Mouse (Mus musculus): ENCODE results near the gene Cyp2s1. TPM values are rescaled to one million over a fixed set of nuclear protein-coding genes. Genes with fewer than 3 reads are reported as not detected.
A peak's percentile ranks its signal among the peaks of the same experiment; 100 is the strongest.

Gene Cyp2s1
- polyA plus RNA-seq, 1 experiment, result 10.1 TPM

- peak; percentile 62 to 64 for DNase-seq
- H3K4me1 ChIP-seq (ENCODE audit: control insufficient read depth, insufficient read depth, low read length), result no peaks in the 10 kb centered on the region
- 5% methylated on average over 21 of the region's 21 CpGs for WGBS
- H3K4me3 ChIP-seq (replicated peaks; ENCODE audit: insufficient read depth, low read depth, low read length), result peak overlapping the region; percentile 45
- no peak overlapping the region for H3K27ac ChIP-seq (ENCODE audit: insufficient read depth, low read length)
- no peaks in the 10 kb centered on the region for H3K27me3 ChIP-seq (ENCODE audit: control insufficient read depth, insufficient read depth, low read length)
- TF ChIP-seq POLR2A (IDR thresholded peaks at IDR 0.05; ENCODE audit: borderline replicate concordance, insufficient read depth, low read length), result no peak
- peak; percentile 50; the same call in 1 of the 2 replicates for TF ChIP-seq CTCF (IDR thresholded peaks at IDR 0.05; ENCODE audit: borderline replicate concordance, insufficient read depth, low read depth, low read length)
Measured at GRCm38 (mm10) chr7:25805631-25806343, 10.9 kb downstream of the Cyp2s1 start.

GRCm38 (mm10) chr7:25804792-25805191, 11.9 kb downstream of the Cyp2s1 start:
- TF ChIP-seq POLR2A (IDR thresholded peaks at IDR 0.05; ENCODE audit: borderline replicate concordance, insufficient read depth, low read length) (no peak), CTCF (IDR thresholded peaks at IDR 0.05; ENCODE audit: borderline replicate concordance, insufficient read depth, low read depth, low read length) (no peak)
- no peak overlapping the region for H3K27ac ChIP-seq (ENCODE audit: insufficient read depth, low read length)
- H3K4me3 ChIP-seq (replicated peaks; ENCODE audit: insufficient read depth, low read depth, low read length), result no peak overlapping the region
- WGBS, result 72% methylated on average over 4 of the region's 4 CpGs
- no peaks in the 10 kb centered on the region for H3K27me3 ChIP-seq (ENCODE audit: control insufficient read depth, insufficient read depth, low read length)
- DNase-seq, result no peak
- H3K4me1 ChIP-seq (ENCODE audit: control insufficient read depth, insufficient read depth, low read length), result no peaks in the 10 kb centered on the region

GRCm38 (mm10) chr7:25803460-25803859, 13.3 kb downstream of the Cyp2s1 start:
- Histone ChIP-seq H3K27me3 (ENCODE audit: control insufficient read depth, insufficient read depth, low read length) (no peaks in the 10 kb centered on the region), H3K4me3 (replicated peaks; ENCODE audit: insufficient read depth, low read depth, low read length) (no peak overlapping the region), H3K4me1 (ENCODE audit: control insufficient read depth, insufficient read depth, low read length) (no peaks in the 10 kb centered on the region), H3K27ac (ENCODE audit: insufficient read depth, low read length) (no peak overlapping the region)
- WGBS, result 78% methylated on average over 13 of the region's 13 CpGs
- DNase-seq, result no peak
- TF ChIP-seq CTCF (IDR thresholded peaks at IDR 0.05; ENCODE audit: borderline replicate concordance, insufficient read depth, low read depth, low read length) (no peak), POLR2A (IDR thresholded peaks at IDR 0.05; ENCODE audit: borderline replicate concordance, insufficient read depth, low read length) (no peak)

- WGBS, result 20% methylated on average over 24 of the region's 24 CpGs
- Histone ChIP-seq H3K4me3 (replicated peaks; ENCODE audit: insufficient read depth, low read depth, low read length) (no peak overlapping the region), H3K27me3 (ENCODE audit: control insufficient read depth, insufficient read depth, low read length) (no peaks in the 10 kb centered on the region), H3K4me1 (ENCODE audit: control insufficient read depth, insufficient read depth, low read length) (no peaks in the 10 kb centered on the region), H3K27ac (ENCODE audit: insufficient read depth, low read length) (no peak overlapping the region)
- DNase-seq, result no peak
- TF ChIP-seq CTCF (IDR thresholded peaks at IDR 0.05; ENCODE audit: borderline replicate concordance, insufficient read depth, low read depth, low read length) (no peak), POLR2A (IDR thresholded peaks at IDR 0.05; ENCODE audit: borderline replicate concordance, insufficient read depth, low read length) (no peak)
Measured at GRCm38 (mm10) chr7:25802241-25803125, 14.2 kb downstream of the Cyp2s1 start.

GRCm38 (mm10) chr7:25801031-25801430, 15.7 kb downstream of the Cyp2s1 start:
- DNase-seq, result no peak

GRCm38 (mm10) chr7:25799369-25799768, 17.3 kb downstream of the Cyp2s1 start:
- WGBS, result 78% methylated on average over 1 of the region's 1 CpGs
- no peak overlapping the region for H3K4me3 ChIP-seq (replicated peaks; ENCODE audit: insufficient read depth, low read depth, low read length)
- H3K4me1 ChIP-seq (ENCODE audit: control insufficient read depth, insufficient read depth, low read length), result no peaks in the 10 kb centered on the region
- TF ChIP-seq CTCF (IDR thresholded peaks at IDR 0.05; ENCODE audit: borderline replicate concordance, insufficient read depth, low read depth, low read length), result no peak
- TF ChIP-seq POLR2A (IDR thresholded peaks at IDR 0.05; ENCODE audit: borderline replicate concordance, insufficient read depth, low read length), result no peak
- DNase-seq, result no peak
- H3K27ac ChIP-seq (ENCODE audit: insufficient read depth, low read length), result no peak overlapping the region
- H3K27me3 ChIP-seq (ENCODE audit: control insufficient read depth, insufficient read depth, low read length), result no peaks in the 10 kb centered on the region

More at GRCm38 (mm10) chr7:25801031-25801430, 15.7 kb downstream of the Cyp2s1 start:
- Histone ChIP-seq H3K27me3 (ENCODE audit: control insufficient read depth, insufficient read depth, low read length) (no peaks in the 10 kb centered on the region), H3K27ac (ENCODE audit: insufficient read depth, low read length) (no peak overlapping the region), H3K4me3 (replicated peaks; ENCODE audit: insufficient read depth, low read depth, low read length) (no peak overlapping the region), H3K4me1 (ENCODE audit: control insufficient read depth, insufficient read depth, low read length) (no peaks in the 10 kb centered on the region)
- no peak for TF ChIP-seq CTCF (IDR thresholded peaks at IDR 0.05; ENCODE audit: borderline replicate concordance, insufficient read depth, low read depth, low read length)
- TF ChIP-seq POLR2A (IDR thresholded peaks at IDR 0.05; ENCODE audit: borderline replicate concordance, insufficient read depth, low read length), result no peak
- WGBS, result 93% methylated on average over 6 of the region's 6 CpGs

- H3K27ac ChIP-seq (ENCODE audit: insufficient read depth, low read length), result no peak overlapping the region
- no peak overlapping the region for H3K4me3 ChIP-seq (replicated peaks; ENCODE audit: insufficient read depth, low read depth, low read length)
- whole genome bisulfite sequencing, result 81% methylated on average over 2 of the region's 2 CpGs
- H3K4me1 ChIP-seq (ENCODE audit: control insufficient read depth, insufficient read depth, low read length), result no peaks in the 10 kb centered on the region
- no peaks in the 10 kb centered on the region for H3K27me3 ChIP-seq (ENCODE audit: control insufficient read depth, insufficient read depth, low read length)
- TF ChIP-seq CTCF (IDR thresholded peaks at IDR 0.05; ENCODE audit: borderline replicate concordance, insufficient read depth, low read depth, low read length), result no peak
- no peak for TF ChIP-seq POLR2A (IDR thresholded peaks at IDR 0.05; ENCODE audit: borderline replicate concordance, insufficient read depth, low read length)
- no peak for DNase-seq
Measured at GRCm38 (mm10) chr7:25798540-25798939, 18.2 kb downstream of the Cyp2s1 start.

All from cerebellum, adult 2 months (tissue).